Mouse (Mus musculus) CH12.LX (cell line): ENCODE measurements around the gene Cd59b.

Experiments used
- CTCF ChIP-seq, 2 experiments: IDR thresholded peaks in 1 of 2; conservative IDR thresholded peaks in 1 of 2; 2 replicates each; pipeline ENCODE4 v1.5.1; 2011 to 2012; ENCODE audit warnings: low read depth in 2 of 2, low read length in 2 of 2, improper control_type of control experiment in 1 of 2, inconsistent platforms in 1 of 2, mild to moderate bottlenecking in 1 of 2, moderate library complexity in 1 of 2
- HCFC1 ChIP-seq: IDR thresholded peaks from 2 replicates; pipeline ENCODE4 v1.6.1; 2012; ENCODE audit warnings: low read depth, mild to moderate bottlenecking, inconsistent platforms, low read length, improper control_type of control experiment
- JUND ChIP-seq: conservative IDR thresholded peaks from 2 replicates; pipeline ENCODE4 v1.6.1; 2011; ENCODE audit warnings: low read depth, low read length, improper control_type of control experiment
- KAT2A ChIP-seq: IDR thresholded peaks from 2 replicates; pipeline ENCODE4 v1.6.1; 2012; ENCODE audit warnings: low read length, improper control_type of control experiment, inconsistent platforms; ENCODE audit not compliant: insufficient replicate concordance
- MAX ChIP-seq: IDR thresholded peaks from 2 replicates; pipeline ENCODE4 v1.6.1; 2011; ENCODE audit warnings: low read length, improper control_type of control experiment
- MYC ChIP-seq: IDR thresholded peaks from 2 replicates; pipeline ENCODE4 v1.6.1; 2011; ENCODE audit warnings: low read depth, mild to moderate bottlenecking, improper control_type of control experiment, low read length
- NELFE ChIP-seq: IDR thresholded peaks from 2 replicates; pipeline ENCODE4 v1.6.1; 2011; ENCODE audit warnings: low read depth, low read length, improper control_type of control experiment
- POLR2A ChIP-seq: IDR thresholded peaks from 2 replicates; pipeline ENCODE4 v1.6.1; 2011; ENCODE audit warnings: low read depth, mild to moderate bottlenecking, improper control_type of control experiment, low read length
- POLR2AphosphoS2 ChIP-seq: IDR thresholded peaks from 2 replicates; pipeline ENCODE4 v1.6.1; 2011; ENCODE audit warnings: low read depth, low read length, improper control_type of control experiment
- TCF12 ChIP-seq: IDR thresholded peaks from 2 replicates; pipeline ENCODE4 v1.6.1; 2014; ENCODE audit warnings: low read depth, mild to moderate bottlenecking, inconsistent platforms, low read length, improper control_type of control experiment
- UBTF ChIP-seq: IDR thresholded peaks from 2 replicates; pipeline ENCODE4 v1.6.1; 2012; ENCODE audit warnings: low read depth, mild to moderate bottlenecking, inconsistent platforms, low read length, improper control_type of control experiment, moderate library complexity
- USF1 ChIP-seq: IDR thresholded peaks from 2 replicates; pipeline ENCODE4 v1.6.1; 2014; ENCODE audit warnings: low read depth, mild to moderate bottlenecking, inconsistent platforms, low read length, improper control_type of control experiment
- ZC3H11A ChIP-seq: IDR thresholded peaks from 2 replicates; pipeline ENCODE4 v1.6.1; 2012; ENCODE audit warnings: low read depth, mild to moderate bottlenecking, inconsistent platforms, low read length, improper control_type of control experiment

DNA sequence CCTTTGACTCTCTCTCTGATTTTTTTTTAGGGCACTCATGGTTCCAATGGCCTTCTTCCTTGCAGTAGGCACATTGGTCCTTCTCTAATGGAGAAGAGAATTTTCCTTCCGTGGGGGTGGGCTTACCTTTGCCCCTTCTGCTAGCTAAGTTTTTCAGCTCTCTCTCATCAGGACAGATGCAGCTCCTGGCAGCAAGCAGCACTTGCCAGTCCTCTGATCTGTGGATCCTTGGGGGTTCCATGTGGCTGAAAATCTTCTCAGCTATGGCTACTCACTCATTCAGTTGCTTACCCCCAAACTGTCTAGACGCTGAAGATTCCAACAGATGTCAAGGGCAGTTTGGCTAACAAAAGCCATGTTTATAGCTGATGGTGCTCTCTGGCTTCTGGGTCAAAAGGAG lies 23.7 kb downstream of the Cd59b start:
- TF ChIP-seq USF1 (no peak), CTCF (conservative IDR thresholded peaks at IDR 0.05 in 1 of 2, IDR thresholded peaks at IDR 0.05 in 1 of 2; ENCODE audit: low read depth in 2 of 2, low read length in 2 of 2) (no peak), JUND (no peak), POLR2AphosphoS2 (no peak), KAT2A (no peak), TCF12 (no peak), MAX (no peak), MYC (no peak), UBTF (no peak), POLR2A (no peak), HCFC1 (no peak), ZC3H11A (no peak), NELFE (no peak)
